Mouse (Mus musculus): Measurements from ENCODE around the gene D16Ertd472e. TPM values are rescaled to one million over a fixed set of nuclear protein-coding genes. Genes with fewer than 3 reads are reported as not detected.
"Not testable (repeated sequence)": the region's sequence is repeated elsewhere in the genome, so short reads cannot be mapped to it uniquely, and the experiment has no call there.

The D16Ertd472e gene
- total RNA-seq, 1 experiment from 2014 or later: 39.0 TPM

DNA sequence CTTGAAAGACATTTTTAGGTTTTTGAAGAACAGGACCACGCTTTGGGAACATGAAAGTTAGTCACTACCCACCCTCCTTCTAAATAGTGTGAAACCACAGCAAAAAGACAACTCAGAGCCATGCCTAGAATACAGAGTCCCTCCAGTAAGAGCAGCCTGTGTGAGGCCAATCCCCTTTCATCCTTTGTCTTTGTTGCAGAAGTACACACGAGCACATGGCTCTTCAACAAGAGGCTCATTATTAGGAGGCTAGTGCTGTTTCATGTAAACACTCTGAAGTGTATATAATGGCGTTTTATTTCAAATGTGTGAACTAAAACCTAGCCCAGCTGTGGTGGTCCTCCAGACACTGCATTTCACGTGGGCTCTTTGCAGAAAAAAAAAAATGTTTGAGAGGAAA lies 3.5 kb downstream of the D16Ertd472e start:
- no peak for DNase-seq

DNA sequence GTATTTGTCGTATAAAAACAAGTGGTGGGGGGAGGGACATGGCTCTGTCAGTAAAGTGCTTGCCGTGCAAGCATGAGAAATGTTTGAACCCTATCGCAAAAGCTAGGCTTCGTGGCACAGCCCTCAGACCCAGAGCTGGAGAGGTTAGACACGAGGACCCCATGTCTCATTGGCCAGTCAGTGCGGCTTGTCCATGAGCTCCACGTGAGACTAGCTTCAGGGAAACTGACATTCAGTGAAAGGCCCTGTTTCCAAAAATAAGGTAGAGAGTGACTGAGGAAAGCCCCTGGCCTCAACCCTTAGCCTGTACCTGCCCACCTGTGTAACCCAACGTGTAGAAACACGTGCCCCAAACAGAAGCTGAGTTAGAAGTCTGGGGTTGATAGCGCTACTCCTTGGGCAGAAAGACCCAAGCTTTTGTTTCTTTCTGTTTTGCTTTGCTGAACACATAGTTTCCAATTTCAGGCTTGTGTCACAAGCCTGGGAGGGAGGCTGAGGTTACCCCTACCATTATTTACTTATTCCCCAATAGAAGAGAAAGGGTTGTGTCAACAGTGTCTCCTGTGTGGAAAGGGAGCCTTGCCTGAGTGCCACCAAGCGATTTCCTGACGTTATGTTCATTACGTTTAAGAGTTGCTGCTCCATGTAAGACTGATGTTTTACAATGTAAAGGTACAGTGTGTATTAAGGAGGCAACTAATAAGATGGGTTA lies 12.2 kb downstream of the D16Ertd472e start:
- no peak for DNase-seq

GRCm38 (mm10) chr16:78563093-78563971 lies 13.2 kb downstream of the D16Ertd472e start:
- peak; percentile 29 for DNase-seq

- no peak for DNase-seq
Measured at GRCm38 (mm10) chr16:78560627-78561026, 15.9 kb downstream of the D16Ertd472e start.

GRCm38 (mm10) chr16:78560063-78560462 lies 16.4 kb downstream of the D16Ertd472e start:
- no peak for DNase-seq

DNA sequence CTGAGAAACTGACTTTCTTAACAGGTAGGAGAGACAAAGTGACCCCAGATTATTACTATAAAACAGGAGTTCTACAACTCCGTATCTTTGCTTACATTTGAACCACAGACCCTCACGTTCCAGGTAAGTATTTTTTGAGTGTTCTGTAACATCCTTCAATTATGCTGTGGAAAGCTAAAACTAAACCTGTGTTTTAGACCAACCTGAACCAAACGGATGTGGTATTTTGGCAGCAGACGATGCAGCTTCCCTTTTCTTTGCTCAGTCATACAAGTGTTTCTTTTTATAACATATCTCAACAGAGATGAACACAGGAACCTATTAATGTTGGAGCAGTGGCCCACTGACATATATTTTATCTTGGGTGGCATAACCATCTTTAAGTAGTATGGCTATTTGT lies 18.9 kb downstream of the D16Ertd472e start:
- DNase-seq: no peak

GRCm38 (mm10) chr16:78554911-78555648 lies 21.4 kb downstream of the D16Ertd472e start:
- peak; percentile 73 for DNase-seq

DNA sequence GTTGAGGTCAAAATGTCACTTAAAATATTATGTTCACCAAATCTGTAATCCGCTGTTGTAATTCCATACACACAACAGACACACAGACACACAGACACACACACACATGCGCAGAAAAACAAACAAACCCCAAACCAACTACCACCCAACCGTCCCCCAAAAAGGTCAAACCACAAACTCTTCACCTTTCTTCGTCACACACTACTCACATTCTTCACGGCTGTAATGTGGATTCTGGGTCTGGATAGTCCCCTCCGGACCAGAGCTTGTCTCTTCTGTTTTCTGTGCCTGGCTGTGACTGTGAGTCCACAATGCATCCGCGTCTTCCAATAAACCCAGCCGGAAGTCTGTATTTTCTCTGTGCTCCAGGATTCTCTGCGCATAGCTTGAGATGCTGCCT lies 29.1 kb downstream of the D16Ertd472e start:
- DNase-seq: no peak

DNA sequence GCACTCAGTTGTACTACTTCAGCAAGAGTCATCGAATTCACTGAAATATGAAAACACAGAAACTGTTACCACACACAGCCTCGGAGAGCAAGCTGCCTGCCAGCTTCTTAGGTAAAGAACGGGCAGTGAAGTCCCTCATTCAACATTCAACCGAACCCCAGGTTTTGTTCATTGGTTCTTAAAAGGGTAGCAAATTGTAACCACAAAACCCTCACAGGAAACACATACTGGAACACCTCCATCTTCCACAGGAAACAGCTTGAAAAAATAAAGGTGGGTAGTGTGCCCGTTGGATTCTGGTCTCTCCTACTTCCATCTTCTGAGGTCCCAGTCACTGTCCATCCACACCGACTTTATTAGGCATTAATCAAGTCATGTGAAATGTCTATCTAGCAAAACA lies 30.0 kb downstream of the D16Ertd472e start:
- no peak for DNase-seq

DNA sequence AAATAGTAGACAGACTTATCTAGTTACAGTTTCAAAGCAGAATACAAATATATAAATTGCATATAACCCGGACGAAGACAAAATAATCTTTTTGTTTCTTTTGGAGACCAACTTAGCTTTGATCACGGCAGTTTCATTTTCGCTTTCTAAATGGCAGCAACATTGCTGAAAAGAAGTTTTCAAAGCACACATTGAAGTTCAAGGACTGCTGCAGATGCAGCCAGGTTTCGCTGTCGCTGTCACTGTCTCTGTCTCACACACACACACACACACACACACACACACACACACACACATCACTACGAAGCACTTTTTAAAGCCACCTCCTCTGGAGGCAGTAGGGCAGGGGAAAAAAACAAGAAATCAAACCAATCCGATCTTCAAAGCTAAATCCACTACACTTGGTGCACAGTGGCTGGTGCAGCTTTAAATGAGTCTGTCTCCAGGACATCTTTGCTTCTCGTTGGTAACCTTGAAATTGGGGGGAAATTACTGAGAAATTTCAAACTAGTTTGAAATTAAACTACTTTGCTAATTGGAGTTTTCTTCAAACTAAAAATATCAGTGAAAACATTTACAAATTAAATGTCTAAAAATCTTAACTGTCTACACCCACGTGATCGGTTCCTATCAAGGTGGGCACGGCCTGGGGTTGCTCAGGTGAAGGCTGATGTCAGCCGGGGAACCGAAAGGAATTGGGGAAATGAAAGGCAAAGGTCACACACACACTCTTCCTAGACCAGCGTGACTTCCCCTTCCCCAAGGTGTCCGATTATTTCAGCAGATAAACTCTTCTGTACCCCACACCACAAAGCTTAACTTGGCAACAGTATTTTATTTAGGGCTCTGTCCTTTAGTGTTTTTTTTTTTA lies 35.9 kb downstream of the D16Ertd472e start:
- DNase-seq: peak; percentile 61

- DNase-seq: no peak
Measured at GRCm38 (mm10) chr16:78537798-78538422, 38.6 kb downstream of the D16Ertd472e start.

- DNase-seq: no peak
Measured at GRCm38 (mm10) chr16:78537322-78537721, 39.2 kb downstream of the D16Ertd472e start.

DNA sequence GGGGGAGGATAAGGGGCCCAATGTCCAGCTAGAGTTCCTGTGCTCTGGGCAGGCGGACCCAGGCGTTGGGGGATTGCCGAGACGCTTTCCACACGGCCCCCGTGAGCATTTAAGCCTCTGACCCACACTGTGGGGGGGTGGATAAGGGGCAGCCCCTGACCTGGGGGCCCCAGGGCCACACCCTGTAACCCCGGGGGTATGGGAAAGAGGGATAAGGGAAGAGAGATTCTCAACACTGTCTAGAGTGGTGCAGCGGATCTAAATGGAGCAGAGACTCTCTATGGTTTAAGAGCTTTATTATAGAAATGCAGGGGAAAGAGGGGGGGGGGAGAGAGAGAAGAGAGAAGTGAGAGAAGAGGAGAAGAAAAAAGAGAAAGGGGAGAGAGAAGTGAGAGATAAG lies 42.0 kb downstream of the D16Ertd472e start:
- DNase-seq: no peak

DNA sequence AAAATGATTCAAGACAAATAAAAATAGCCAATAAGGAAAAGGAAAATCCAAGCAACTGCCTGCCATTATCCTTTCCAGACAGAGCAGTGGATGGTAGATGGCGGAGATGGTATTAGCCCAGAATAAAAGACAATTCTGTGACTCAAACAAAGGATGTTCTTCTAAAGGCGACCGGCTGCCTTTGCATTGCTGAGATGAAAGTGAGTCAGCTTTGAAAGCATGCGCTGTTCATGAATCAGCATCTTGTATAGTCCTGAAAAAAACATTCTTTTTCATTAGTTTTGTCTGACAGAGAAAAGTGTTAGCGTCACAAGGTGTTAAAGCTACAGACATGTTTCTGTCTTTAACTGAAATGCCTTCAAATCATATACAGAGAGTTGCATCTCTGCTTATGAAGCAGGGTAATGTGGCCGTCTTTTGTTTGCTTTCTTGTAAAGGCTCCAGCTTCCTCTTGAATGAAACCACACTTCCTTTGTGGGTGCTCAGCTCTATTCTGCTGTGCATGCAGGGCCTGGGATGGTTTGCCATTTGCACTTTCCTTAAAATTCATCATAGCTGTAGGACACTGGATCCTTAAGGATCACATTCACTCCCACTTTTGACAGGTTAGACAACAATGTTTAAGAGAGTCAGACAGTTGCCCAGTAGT lies 44.4 kb downstream of the D16Ertd472e start:
- no peak for DNase-seq

GRCm38 (mm10) chr16:78522974-78523373 lies 53.5 kb downstream of the D16Ertd472e start:
- no peak for DNase-seq

DNA sequence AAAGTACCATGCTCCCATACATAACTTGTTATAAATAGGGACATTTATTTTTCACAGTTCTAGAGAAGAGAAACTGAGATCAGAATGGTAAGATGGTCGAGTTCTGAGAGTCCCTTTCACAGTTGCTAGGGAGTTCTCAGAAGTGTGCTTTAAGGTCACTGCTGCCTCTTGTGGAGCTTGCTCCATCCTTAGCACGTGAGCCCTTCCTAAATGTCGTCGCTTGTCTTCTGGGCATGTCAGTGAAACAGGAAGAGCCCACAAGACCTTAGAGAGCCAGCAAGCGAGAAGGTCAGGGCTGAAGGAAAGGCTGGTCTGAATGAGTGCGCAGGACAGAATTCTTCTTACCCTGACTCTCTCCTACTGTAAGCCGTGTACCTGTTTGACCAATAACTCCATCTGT lies 57.8 kb downstream of the D16Ertd472e start:
- no peak for DNase-seq

DNA sequence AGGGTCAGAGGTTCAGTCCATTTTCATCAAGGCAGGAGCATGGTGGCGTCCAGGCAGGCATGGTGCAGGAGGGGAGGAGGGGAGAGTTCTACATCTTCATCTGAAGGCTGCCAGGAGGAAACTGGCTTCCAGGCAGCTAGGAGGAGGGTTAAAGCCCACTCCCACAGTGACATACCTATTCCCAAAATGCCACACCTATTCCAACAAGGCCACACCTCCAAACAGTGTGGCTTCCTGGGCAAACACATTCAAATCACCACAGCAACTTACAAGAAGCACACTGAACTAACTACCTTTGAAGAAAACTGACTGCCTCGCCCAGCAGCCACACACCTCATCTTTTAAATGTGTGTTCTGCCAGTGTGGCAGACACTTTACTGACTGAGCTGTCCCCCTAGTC lies 59.3 kb downstream of the D16Ertd472e start:
- DNase-seq: no peak

DNA sequence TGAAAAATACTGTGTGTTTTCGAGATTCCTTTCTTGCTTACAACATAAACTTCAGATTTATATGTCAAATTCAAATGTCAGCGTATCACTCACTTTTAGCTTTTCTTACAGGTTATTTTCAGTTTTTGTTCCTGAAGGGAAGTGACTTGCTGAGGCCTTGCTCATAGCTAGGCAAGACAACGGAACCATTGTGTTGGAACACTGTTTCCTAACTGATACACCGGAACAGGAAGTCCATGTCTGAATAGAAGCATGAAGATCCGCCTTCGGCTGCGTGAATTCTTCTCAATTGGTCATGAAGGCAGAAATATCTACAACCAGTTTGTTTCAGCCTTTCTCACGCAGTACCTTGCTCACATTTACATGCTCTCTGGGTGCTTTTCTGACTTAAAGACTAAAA lies 65.0 kb downstream of the D16Ertd472e start:
- no peak for DNase-seq

DNA sequence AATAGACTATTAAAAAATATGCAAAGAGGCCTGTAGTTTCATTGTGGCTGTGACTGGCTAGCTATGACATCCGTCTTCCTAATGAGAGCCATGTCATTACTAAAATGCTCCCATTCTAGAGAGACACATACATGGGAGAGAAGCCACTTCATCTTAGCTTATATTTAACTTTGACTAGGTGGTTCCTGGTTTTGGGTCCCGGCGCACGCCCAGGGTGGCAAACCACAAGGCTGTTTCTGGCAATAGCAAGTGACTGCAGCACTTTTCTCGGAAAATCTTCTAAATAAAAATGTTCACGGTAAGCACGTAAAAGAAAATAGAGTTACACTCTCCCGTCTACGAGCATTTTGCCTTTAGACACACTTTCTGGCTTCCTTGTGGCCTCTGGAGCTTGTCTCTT lies 74.0 kb downstream of the D16Ertd472e start:
- DNase-seq: no peak

- not testable (repeated sequence) for DNase-seq
Measured at GRCm38 (mm10) chr16:78492696-78493095, 83.8 kb downstream of the D16Ertd472e start.

- DNase-seq: no peak
Measured at GRCm38 (mm10) chr16:78490779-78491178, 85.7 kb downstream of the D16Ertd472e start.
